Mouse (Mus musculus): Measurements from ENCODE around the gene Tmem217.

DNA sequence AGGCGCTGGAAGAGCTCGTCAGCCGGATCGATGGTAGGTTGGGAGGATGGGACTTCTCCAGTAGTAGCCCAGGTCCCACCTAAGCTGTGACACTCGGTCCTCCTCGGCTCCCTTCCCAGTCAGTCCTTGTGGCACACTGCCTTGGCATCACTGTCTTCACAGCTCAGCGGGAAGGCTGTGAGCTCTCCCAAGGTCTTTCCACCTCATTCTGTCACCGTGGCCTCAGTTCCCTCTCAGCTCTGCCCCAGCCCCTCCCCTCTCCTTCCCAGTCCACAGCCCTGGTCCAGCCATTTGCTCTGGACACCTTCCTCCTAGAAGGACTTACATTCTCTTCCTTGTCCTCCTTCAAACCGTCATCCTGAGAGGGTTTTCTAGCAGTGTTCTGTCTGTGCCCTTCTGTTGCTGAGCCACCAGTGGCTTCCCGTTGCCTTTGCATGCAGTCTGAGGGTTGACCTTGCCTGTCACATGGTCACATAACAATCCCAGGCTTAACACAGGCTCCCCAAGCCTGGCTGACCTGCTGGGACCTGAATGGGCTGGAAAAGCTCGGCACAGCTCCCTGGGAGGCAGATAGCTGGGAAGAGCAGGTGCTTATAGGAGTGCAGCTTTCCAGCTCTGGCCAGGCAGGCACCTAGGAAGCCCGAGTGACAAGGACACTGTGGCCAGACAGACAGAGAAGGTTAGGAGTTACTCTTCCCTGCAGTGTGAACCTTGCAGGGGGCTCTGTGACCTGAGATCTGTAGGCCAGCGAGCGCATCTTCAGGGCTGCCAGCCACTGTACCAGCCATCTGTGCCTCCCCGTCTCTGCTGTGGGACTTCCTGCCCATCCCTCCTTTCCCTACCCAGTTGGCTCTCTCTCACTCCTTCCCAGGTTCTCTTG is 43.9 kb upstream of the Tmem217 start:
- no peak for TF ChIP-seq CTCF (IDR thresholded peaks at IDR 0.05 in 2 of 3, conservative IDR thresholded peaks at IDR 0.05 in 1 of 3; ENCODE audit: control insufficient read depth in 1 of 3, insufficient read depth in 1 of 3, low read depth in 2 of 3, low read length in 3 of 3, poor library complexity in 1 of 3, severe bottlenecking in 1 of 3)
- no peak for TF ChIP-seq BHLHE40 (IDR thresholded peaks at IDR 0.05; ENCODE audit: borderline replicate concordance, low read depth, low read length)
- no peak for TF ChIP-seq POLR2A (IDR thresholded peaks at IDR 0.05; ENCODE audit: control insufficient read depth in 1 of 2, insufficient read depth in 1 of 2, low read depth in 1 of 2, low read length in 2 of 2, poor library complexity in 1 of 2)
- TF ChIP-seq CHD2 (IDR thresholded peaks at IDR 0.05; ENCODE audit: low read length), result no peak
- no peak for TF ChIP-seq MYC (IDR thresholded peaks at IDR 0.05; ENCODE audit: low read depth, low read length)
